Mouse (Mus musculus) erythroblast, adult 5-6 weeks (primary cell): ENCODE results near the gene Ppp1r14c. TPM values are rescaled to one million over a fixed set of nuclear protein-coding genes. Genes with fewer than 3 reads are reported as not detected.
"Not testable (repeated sequence)": the region's sequence is repeated elsewhere in the genome, so short reads cannot be mapped to it uniquely, and the experiment has no call there.

Source experiments
- ATAC-seq: replicated peaks from 2 replicates; pipeline ENCODE4 v1.8.0; 2016; ENCODE audit warnings: moderate number of reproducible peaks, mild to moderate bottlenecking, moderate TSS enrichment, inconsistent platforms; ENCODE audit not compliant: poor library complexity, low FRiP score, severe bottlenecking
- total RNA-seq, 2 experiments: library from RNA; stranded (forward) in 1 of 2; stranded (reverse) in 1 of 2; fragments of 150-400 nt in 1 of 2; fragments of 200-764, 138-1000 nt in 1 of 2; gene quantifications; 2 replicates each; pipeline versions ENCODE4 v1.2.3 to v1.2.4; 2015 to 2017; ENCODE audit warnings: low replicate concordance in 2 of 2

The Ppp1r14c gene
- total RNA-seq, 2 experiments from 2014 or later, result not detected

GRCm38 (mm10) chr10:3452822-3453475 lies 87.1 kb downstream of the Ppp1r14c start:
- no peak for ATAC-seq

GRCm38 (mm10) chr10:3458686-3459085 lies 92.8 kb downstream of the Ppp1r14c start:
- no peak for ATAC-seq

- ATAC-seq, result no peak
These were observed 95.0 kb downstream of the Ppp1r14c start for GRCm38 (mm10) chr10:3460841-3461240.

- ATAC-seq, result no peak
These were observed 100.3 kb downstream of the Ppp1r14c start for GRCm38 (mm10) chr10:3466135-3466626.

- no peak for ATAC-seq
These were observed 102.7 kb downstream of the Ppp1r14c start for GRCm38 (mm10) chr10:3468590-3468989.

- ATAC-seq, result no peak
These were observed 110.8 kb downstream of the Ppp1r14c start for GRCm38 (mm10) chr10:3476611-3477010.

- ATAC-seq, result no peak
These were observed 113.9 kb downstream of the Ppp1r14c start for GRCm38 (mm10) chr10:3479772-3480171.

- ATAC-seq, result no peak
These were observed 124.2 kb downstream of the Ppp1r14c start for GRCm38 (mm10) chr10:3490052-3490451.

- no peak for ATAC-seq
These were observed 130.9 kb downstream of the Ppp1r14c start for GRCm38 (mm10) chr10:3496791-3497190.

- ATAC-seq, result not testable (repeated sequence)
These were observed 135.0 kb downstream of the Ppp1r14c start for GRCm38 (mm10) chr10:3500846-3501245.

GRCm38 (mm10) chr10:3507484-3508221 lies 141.8 kb downstream of the Ppp1r14c start:
- no peak for ATAC-seq

GRCm38 (mm10) chr10:3508222-3508588 lies 142.3 kb downstream of the Ppp1r14c start:
- ATAC-seq, result no peak

GRCm38 (mm10) chr10:3508746-3509145 lies 142.9 kb downstream of the Ppp1r14c start:
- no peak for ATAC-seq

GRCm38 (mm10) chr10:3509663-3510277 lies 143.9 kb downstream of the Ppp1r14c start:
- no peak for ATAC-seq

- ATAC-seq, result no peak
These were observed 144.6 kb downstream of the Ppp1r14c start for GRCm38 (mm10) chr10:3510486-3510885.

- no peak for ATAC-seq
These were observed 145.5 kb downstream of the Ppp1r14c start for GRCm38 (mm10) chr10:3511401-3511800.

- ATAC-seq, result no peak
These were observed 146.9 kb downstream of the Ppp1r14c start for GRCm38 (mm10) chr10:3512620-3513305.

- no peak for ATAC-seq
These were observed 148.1 kb downstream of the Ppp1r14c start for GRCm38 (mm10) chr10:3513947-3514346.
